8 mouse cellular contexts compared by ENCODE assay signal in the genomic region with DNA sequence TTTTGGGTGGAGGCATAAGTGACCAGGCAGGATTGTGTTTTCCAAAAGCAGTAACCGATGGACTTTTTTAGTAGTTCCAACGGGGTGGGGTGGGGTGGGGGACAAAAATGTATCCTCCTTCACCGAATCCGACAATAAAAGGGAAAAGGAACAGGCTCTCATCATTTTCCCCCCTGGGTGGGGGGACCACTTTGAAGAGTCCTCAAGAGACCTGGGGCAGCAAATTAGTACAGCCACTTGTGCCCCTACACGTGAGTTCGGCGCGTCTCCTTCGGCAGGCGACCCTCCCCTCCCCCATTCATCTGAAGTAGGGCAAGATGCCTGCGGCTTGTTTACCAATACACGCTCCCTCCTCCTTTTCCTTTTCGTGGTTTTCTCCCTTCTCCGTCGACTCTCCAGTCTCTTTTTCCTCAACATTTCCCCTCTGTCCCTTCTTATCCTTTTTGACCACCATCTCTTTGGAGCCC. TPM values are rescaled to one million over a fixed set of nuclear protein-coding genes. Genes with fewer than 3 reads are reported as not detected.
DNase-seq lines count a peak whose midpoint lies in the region; ATAC-seq and TF ChIP-seq lines count a peak whose summit lies in the region.

No protein-coding gene starts in this region.

- under 1% methylated on average over 15 of the region's 15 CpGs for WGBS in embryonic facial prominence, embryonic 11.5 days
- 1% methylated on average over 15 of the region's 15 CpGs for WGBS in hindbrain, postnatal 0 days

- peaks cover 34% of the 10 kb centered on the region for H3K4me1 ChIP-seq in megakaryocyte, embryonic 14.5 days
- no peaks in the 10 kb centered on the region; the same call in 1 of the 2 replicates for H3K4me1 ChIP-seq in embryonic facial prominence, embryonic 11.5 days (ENCODE audit: control insufficient read depth, insufficient read depth, low read length)
- 0 out of 2 replicates have a peak, but pooled peaks cover 12% of the 10 kb centered on the region for H3K4me1 ChIP-seq in hindbrain, postnatal 0 days (ENCODE audit: insufficient read depth, low read length)

- H3K4me3 ChIP-seq in megakaryocyte, embryonic 14.5 days (replicated peaks): peak overlapping the region; percentile 78
- H3K4me3 ChIP-seq in embryonic facial prominence, embryonic 11.5 days (ENCODE audit: low read depth, low read length): no peak overlapping the region
- peak overlapping the region; percentile 27 for H3K4me3 ChIP-seq in hindbrain, postnatal 0 days (ENCODE audit: low read length)

- H3K9ac ChIP-seq in embryonic facial prominence, embryonic 11.5 days (replicated peaks; ENCODE audit: low read length): no peak overlapping the region
- H3K9ac ChIP-seq in hindbrain, postnatal 0 days (replicated peaks; ENCODE audit: low read length): no peak overlapping the region; the same call in 1 of the 2 replicates

- no peak for ATAC-seq in megakaryocyte, adult 5-6 weeks (ENCODE audit: poor library complexity, severe bottlenecking)
- no peak for ATAC-seq in embryonic facial prominence, embryonic 11.5 days (replicated peaks; ENCODE audit: insufficient number of reproducible peaks, low FRiP score, low TSS enrichment, low read depth)
- ATAC-seq in hindbrain, postnatal 0 days: no peak

- no peaks in the 10 kb centered on the region for H3K36me3 ChIP-seq in megakaryocyte, embryonic 14.5 days (replicated peaks; ENCODE audit: low read length)
- no peaks in the 10 kb centered on the region for H3K36me3 ChIP-seq in embryonic facial prominence, embryonic 11.5 days (replicated peaks; ENCODE audit: control insufficient read depth, insufficient read depth, low read depth, low read length)
- H3K36me3 ChIP-seq in hindbrain, postnatal 0 days (ENCODE audit: insufficient read depth, low read length): no peaks in the 10 kb centered on the region; the same call in 1 of the 2 replicates

- DNase-seq in embryonic facial prominence, embryonic 11.5 days (ENCODE audit: low spot score): peak; percentile 31
- DNase-seq in hindbrain, postnatal 0 days (ENCODE audit: low spot score): no peak
- peak; percentile 86 for DNase-seq in retina, postnatal 1 day
- no peak for DNase-seq in gastrocnemius, postnatal 10 days
- no peak for DNase-seq in gastrocnemius, postnatal 14 days
- no peak for DNase-seq in layer of hippocampus, adult 8-10 months (ENCODE audit: low spot score in 2 of 2)

- H3K27ac ChIP-seq in embryonic facial prominence, embryonic 11.5 days (replicated peaks; ENCODE audit: low read depth, low read length): no peak overlapping the region
- peak overlapping the region; percentile 76; the same call in 1 of the 2 replicates for H3K27ac ChIP-seq in hindbrain, postnatal 0 days

- peaks cover 93% of the 10 kb centered on the region for H3K27me3 ChIP-seq in megakaryocyte, embryonic 14.5 days (replicated peaks)
- peaks cover 78% of the 10 kb centered on the region for H3K27me3 ChIP-seq in embryonic facial prominence, embryonic 11.5 days (ENCODE audit: control insufficient read depth, insufficient read depth, low read length)
- H3K27me3 ChIP-seq in hindbrain, postnatal 0 days (ENCODE audit: insufficient read depth, low read length): peaks cover 14% of the 10 kb centered on the region

- H3K9me3 ChIP-seq in megakaryocyte, embryonic 14.5 days: peaks cover 8% of the 10 kb centered on the region; the same call in 1 of the 2 replicates
- H3K9me3 ChIP-seq in embryonic facial prominence, embryonic 11.5 days (replicated peaks; ENCODE audit: control insufficient read depth, low read length): no peaks in the 10 kb centered on the region
- no peaks in the 10 kb centered on the region for H3K9me3 ChIP-seq in hindbrain, postnatal 0 days (ENCODE audit: low read length)

- TF ChIP-seq CTCF in hindbrain, postnatal 0 days (IDR thresholded peaks at IDR 0.05; ENCODE audit: low read depth): no peak

- intact Hi-C loops in gastrocnemius, postnatal 14 days (cut with DNase I; ENCODE audit: low total_unique reads): no loop called here

- H3K4me2 ChIP-seq in embryonic facial prominence, embryonic 11.5 days (ENCODE audit: low read depth, low read length): no peak overlapping the region; the same call in 1 of the 2 replicates
- H3K4me2 ChIP-seq in hindbrain, postnatal 0 days (ENCODE audit: low read depth, low read length): peak overlapping the region; percentile 65

RNA-seq across cellular contexts. Expression of a gene that starts 20.6 kb away (rescaled TPM):
- 0.15 TPM in 1 of 2 replicates, not detected in the other for polyA plus RNA-seq in megakaryocyte, embryonic 14.5 days (2012; ENCODE audit: insufficient read depth, low replicate concordance)
- total RNA-seq in megakaryocyte, adult 5-6 weeks (2015): not detected in 2 replicates
- not detected in 2 replicates for total RNA-seq in megakaryocyte, adult 5-6 weeks (2017)
- 13.9 and 26.6 TPM in 2 replicates for polyA plus RNA-seq in embryonic facial prominence, embryonic 11.5 days (2014; fragmentation: Nextera tagmentation; extraction: Ambion mirVana)
- 88.7 and 136 TPM in 2 replicates for total RNA-seq in hindbrain, postnatal 0 days (2014; rRNA removed)
- polyA plus RNA-seq in hindbrain, postnatal 0 days (2015; fragmentation: Nextera tagmentation; extraction: Ambion mirVana): 68.7 and 82.3 TPM in 2 replicates
- total RNA-seq in gastrocnemius, postnatal 10 days (2021): not detected
- total RNA-seq in gastrocnemius, postnatal 14 days (2021): under 1 TPM in 1 of 2 experiments, not detected in 1; 0.35 TPM
- 10 to 100 TPM; 12.5 to 17.6 (median 12.8) TPM for total RNA-seq in layer of hippocampus, adult 8-10 months (2022)

Comparison
In these comparisons a context has a peak if more than half of its experiments do, and no peak if none do; other contexts are left out.
1. DNase-seq: peak in embryonic facial prominence, embryonic 11.5 days (single experiment) and retina, postnatal 1 day (single experiment); none in hindbrain, postnatal 0 days (single experiment), gastrocnemius, postnatal 10 days (single experiment), gastrocnemius, postnatal 14 days (single experiment) and layer of hippocampus, adult 8-10 months (0 of 2).
2. RNA of a gene that starts 20.6 kb away (total RNA-seq): 88.7 to 136 TPM in hindbrain, postnatal 0 days and 12.5 to 17.6 TPM in layer of hippocampus, adult 8-10 months; 0.35 TPM in gastrocnemius, postnatal 14 days, not detected in gastrocnemius, postnatal 10 days and not detected in megakaryocyte, adult 5-6 weeks; every median in the first group is over 4 times any median in the second.